Mouse (Mus musculus): ENCODE results near the gene 4930442H23Rik.

DNA sequence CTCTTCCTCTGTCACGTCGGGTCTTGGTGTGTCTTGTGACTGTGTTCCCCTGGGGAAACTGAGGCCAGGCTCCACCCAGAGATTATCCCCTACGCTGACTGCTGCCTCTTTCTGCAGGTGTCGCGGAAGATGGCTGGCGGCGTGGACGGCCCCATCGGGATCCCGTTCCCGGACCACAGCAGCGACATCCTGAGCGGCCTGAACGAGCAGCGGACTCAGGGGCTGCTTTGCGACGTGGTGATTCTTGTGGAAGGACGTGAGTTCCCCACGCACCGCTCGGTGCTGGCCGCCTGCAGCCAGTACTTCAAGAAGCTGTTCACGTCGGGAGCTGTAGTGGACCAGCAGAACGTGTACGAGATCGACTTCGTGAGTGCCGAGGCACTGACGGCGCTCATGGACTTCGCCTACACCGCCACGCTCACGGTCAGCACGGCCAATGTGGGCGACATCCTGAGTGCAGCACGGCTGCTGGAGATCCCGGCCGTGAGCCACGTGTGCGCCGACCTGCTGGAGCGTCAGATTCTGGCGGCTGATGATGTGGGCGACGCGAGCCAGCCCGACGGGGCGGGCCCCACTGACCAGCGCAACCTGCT, 39.7 kb downstream of the 4930442H23Rik start:
- TF ChIP-seq CTCF (conservative IDR thresholded peaks at IDR 0.05; ENCODE audit: low read length): no peak
- no peak for TF ChIP-seq POU5F1 (IDR thresholded peaks at IDR 0.05; ENCODE audit: borderline replicate concordance, low read length)
- TF ChIP-seq NANOG (IDR thresholded peaks at IDR 0.05; ENCODE audit: borderline replicate concordance, low read length): no peak
